Mouse (Mus musculus): ENCODE data around the gene Fstl4. TPM values are rescaled to one million over a fixed set of nuclear protein-coding genes. Genes with fewer than 3 reads are reported as not detected.

Gene Fstl4
- polyA plus RNA-seq (2012; rRNA removed) = 0.49 and 1.3 TPM in 2 replicates

GRCm38 (mm10) chr11:52764461-52764893 lies at the start of gene Fstl4:
Fstl4 (plus strand) TSS chr11:52764634.
- TF ChIP-seq CTCF (IDR thresholded peaks at IDR 0.05; ENCODE audit: extremely low read depth, insufficient read length, insufficient replicate concordance, low read depth, low read length) = no peak
- WGBS = 1% methylated on average over 44 of the region's 48 CpGs
- H3K27me3 ChIP-seq (ENCODE audit: control insufficient read depth, insufficient read depth, low read length) = peaks cover 23% of the 10 kb centered on the region
- peak within 1 kb of the TSS; percentile 61 for H3K4me3 ChIP-seq (ENCODE audit: low read depth, low read length)
- H3K36me3 ChIP-seq (ENCODE audit: control insufficient read depth, insufficient read depth, low read length) = no peaks in the 10 kb centered on the region
- no peak within 1 kb of the TSS for H3K27ac ChIP-seq (ENCODE audit: insufficient read depth, low read depth, low read length)
- peaks cover 3% of the 10 kb centered on the region; the same call in 1 of the 2 replicates for H3K4me1 ChIP-seq (ENCODE audit: control insufficient read depth, insufficient read depth, insufficient read length, low read length)

GRCm38 (mm10) chr11:52718570-52718969 lies 45.9 kb upstream of the Fstl4 start:
- TF ChIP-seq POLR2A (IDR thresholded peaks at IDR 0.05; ENCODE audit: low read depth, low read length) = no peak
- no peak for TF ChIP-seq CTCF (IDR thresholded peaks at IDR 0.05; ENCODE audit: extremely low read depth, insufficient read length, insufficient replicate concordance, low read depth, low read length)
- Histone ChIP-seq H3K27me3 (ENCODE audit: control insufficient read depth, insufficient read depth, low read length) (no peaks in the 10 kb centered on the region), H3K4me3 (ENCODE audit: low read depth, low read length) (no peak overlapping the region), H3K27ac (ENCODE audit: insufficient read depth, low read depth, low read length) (no peak overlapping the region), H3K36me3 (ENCODE audit: control insufficient read depth, insufficient read depth, low read length) (no peaks in the 10 kb centered on the region), H3K4me1 (ENCODE audit: control insufficient read depth, insufficient read depth, insufficient read length, low read length) (no peaks in the 10 kb centered on the region)
- WGBS = 67% methylated on average over 1 of the region's 1 CpGs

GRCm38 (mm10) chr11:52721087-52721486 lies 43.3 kb upstream of the Fstl4 start:
- no peaks in the 10 kb centered on the region for H3K4me1 ChIP-seq (ENCODE audit: control insufficient read depth, insufficient read depth, insufficient read length, low read length)
- H3K4me3 ChIP-seq (ENCODE audit: low read depth, low read length) = no peak overlapping the region
- TF ChIP-seq POLR2A (IDR thresholded peaks at IDR 0.05; ENCODE audit: low read depth, low read length) (no peak), CTCF (IDR thresholded peaks at IDR 0.05; ENCODE audit: extremely low read depth, insufficient read length, insufficient replicate concordance, low read depth, low read length) (no peak)
- H3K36me3 ChIP-seq (ENCODE audit: control insufficient read depth, insufficient read depth, low read length) = no peaks in the 10 kb centered on the region
- H3K27ac ChIP-seq (ENCODE audit: insufficient read depth, low read depth, low read length) = no peak overlapping the region
- H3K27me3 ChIP-seq (ENCODE audit: control insufficient read depth, insufficient read depth, low read length) = no peaks in the 10 kb centered on the region
- 75% methylated on average over 6 of the region's 6 CpGs for WGBS

- 75% methylated on average over 4 of the region's 4 CpGs for WGBS
- no peak for TF ChIP-seq CTCF (IDR thresholded peaks at IDR 0.05; ENCODE audit: extremely low read depth, insufficient read length, insufficient replicate concordance, low read depth, low read length)
- no peak for TF ChIP-seq POLR2A (IDR thresholded peaks at IDR 0.05; ENCODE audit: low read depth, low read length)
Measured at GRCm38 (mm10) chr11:52722706-52723105, 41.7 kb upstream of the Fstl4 start.

GRCm38 (mm10) chr11:52726001-52726400 lies 38.4 kb upstream of the Fstl4 start:
- Histone ChIP-seq H3K4me3 (ENCODE audit: low read depth, low read length) (no peak overlapping the region), H3K36me3 (ENCODE audit: control insufficient read depth, insufficient read depth, low read length) (no peaks in the 10 kb centered on the region), H3K4me1 (ENCODE audit: control insufficient read depth, insufficient read depth, insufficient read length, low read length) (no peaks in the 10 kb centered on the region), H3K27me3 (ENCODE audit: control insufficient read depth, insufficient read depth, low read length) (no peaks in the 10 kb centered on the region), H3K27ac (ENCODE audit: insufficient read depth, low read depth, low read length) (no peak overlapping the region)
- WGBS = 88% methylated on average over 1 of the region's 1 CpGs
- TF ChIP-seq CTCF (IDR thresholded peaks at IDR 0.05; ENCODE audit: extremely low read depth, insufficient read length, insufficient replicate concordance, low read depth, low read length) (no peak), POLR2A (IDR thresholded peaks at IDR 0.05; ENCODE audit: low read depth, low read length) (no peak)

More at GRCm38 (mm10) chr11:52722706-52723105, 41.7 kb upstream of the Fstl4 start:
- H3K27ac ChIP-seq (ENCODE audit: insufficient read depth, low read depth, low read length) = no peak overlapping the region
- no peaks in the 10 kb centered on the region for H3K4me1 ChIP-seq (ENCODE audit: control insufficient read depth, insufficient read depth, insufficient read length, low read length)
- H3K4me3 ChIP-seq (ENCODE audit: low read depth, low read length) = no peak overlapping the region
- H3K27me3 ChIP-seq (ENCODE audit: control insufficient read depth, insufficient read depth, low read length) = no peaks in the 10 kb centered on the region
- no peaks in the 10 kb centered on the region for H3K36me3 ChIP-seq (ENCODE audit: control insufficient read depth, insufficient read depth, low read length)

- 79% methylated on average over 15 of the region's 15 CpGs for WGBS
- Histone ChIP-seq H3K4me3 (ENCODE audit: low read depth, low read length) (no peak overlapping the region), H3K4me1 (ENCODE audit: control insufficient read depth, insufficient read depth, insufficient read length, low read length) (no peaks in the 10 kb centered on the region), H3K27ac (ENCODE audit: insufficient read depth, low read depth, low read length) (no peak overlapping the region), H3K27me3 (ENCODE audit: control insufficient read depth, insufficient read depth, low read length) (no peaks in the 10 kb centered on the region), H3K36me3 (ENCODE audit: control insufficient read depth, insufficient read depth, low read length) (no peaks in the 10 kb centered on the region)
- TF ChIP-seq POLR2A (IDR thresholded peaks at IDR 0.05; ENCODE audit: low read depth, low read length) (no peak), CTCF (IDR thresholded peaks at IDR 0.05; ENCODE audit: extremely low read depth, insufficient read length, insufficient replicate concordance, low read depth, low read length) (no peak)
Measured at GRCm38 (mm10) chr11:52728479-52728878, 36.0 kb upstream of the Fstl4 start.

- H3K27me3 ChIP-seq (ENCODE audit: control insufficient read depth, insufficient read depth, low read length) = no peaks in the 10 kb centered on the region
- WGBS = 82% methylated on average over 5 of the region's 5 CpGs
- no peaks in the 10 kb centered on the region for H3K36me3 ChIP-seq (ENCODE audit: control insufficient read depth, insufficient read depth, low read length)
- TF ChIP-seq POLR2A (IDR thresholded peaks at IDR 0.05; ENCODE audit: low read depth, low read length) = no peak
- no peak overlapping the region for H3K4me3 ChIP-seq (ENCODE audit: low read depth, low read length)
- H3K27ac ChIP-seq (ENCODE audit: insufficient read depth, low read depth, low read length) = no peak overlapping the region
- H3K4me1 ChIP-seq (ENCODE audit: control insufficient read depth, insufficient read depth, insufficient read length, low read length) = no peaks in the 10 kb centered on the region
Measured at GRCm38 (mm10) chr11:52729890-52730289, 34.5 kb upstream of the Fstl4 start.

GRCm38 (mm10) chr11:52731979-52732378 lies 32.5 kb upstream of the Fstl4 start:
- no peak overlapping the region for H3K27ac ChIP-seq (ENCODE audit: insufficient read depth, low read depth, low read length)

More at GRCm38 (mm10) chr11:52731979-52732378, 32.5 kb upstream of the Fstl4 start:
- Histone ChIP-seq H3K4me3 (ENCODE audit: low read depth, low read length) (no peak overlapping the region), H3K27me3 (ENCODE audit: control insufficient read depth, insufficient read depth, low read length) (no peaks in the 10 kb centered on the region), H3K36me3 (ENCODE audit: control insufficient read depth, insufficient read depth, low read length) (no peaks in the 10 kb centered on the region), H3K4me1 (ENCODE audit: control insufficient read depth, insufficient read depth, insufficient read length, low read length) (no peaks in the 10 kb centered on the region)
- 50% methylated on average over 8 of the region's 8 CpGs for WGBS
- TF ChIP-seq CTCF (IDR thresholded peaks at IDR 0.05; ENCODE audit: extremely low read depth, insufficient read length, insufficient replicate concordance, low read depth, low read length) (no peak), POLR2A (IDR thresholded peaks at IDR 0.05; ENCODE audit: low read depth, low read length) (no peak)
